Mouse (Mus musculus) C2C12 (cell line): ENCODE results near the gene Ppp1r2.

Experiments used
- CEBPB ChIP-seq: IDR thresholded peaks from one replicate; pipeline ENCODE4 v1.6.1; 2011; ENCODE audit warnings: low read depth, mild to moderate bottlenecking, control low read depth, moderate library complexity
- CTCF ChIP-seq: IDR thresholded peaks from one replicate; pipeline ENCODE4 v1.5.1; 2011; ENCODE audit not compliant: control insufficient read depth, insufficient read depth, insufficient read length
- FOSL1 ChIP-seq: IDR thresholded peaks from one replicate; pipeline ENCODE4 v1.8.0; 2011; ENCODE audit warnings: mild to moderate bottlenecking, low read length; ENCODE audit not compliant: poor library complexity, insufficient read depth, severe bottlenecking
- MAX ChIP-seq: IDR thresholded peaks from one replicate; pipeline ENCODE4 v1.6.1; 2011; ENCODE audit warnings: mild to moderate bottlenecking, control low read depth
- MYOD1 ChIP-seq: IDR thresholded peaks from one replicate; pipeline ENCODE4 v1.6.1; 2011; ENCODE audit warnings: low read depth; ENCODE audit not compliant: control insufficient read depth, insufficient read length
- MYOG ChIP-seq: IDR thresholded peaks from one replicate; pipeline ENCODE4 v1.6.1; 2011; ENCODE audit not compliant: control insufficient read depth, insufficient read length; ENCODE audit errors: extremely low read depth
- USF1 ChIP-seq: IDR thresholded peaks from one replicate; pipeline ENCODE4 v1.6.1; 2011; ENCODE audit warnings: low read depth, mild to moderate bottlenecking, control low read depth, moderate library complexity

GRCm38 (mm10) chr16:31209911-31210310 is 65.2 kb downstream of the Ppp1r2 start:
- TF ChIP-seq CEBPB: no peak
- no peak for TF ChIP-seq CTCF
- TF ChIP-seq USF1: no peak
- TF ChIP-seq MYOG: no peak
- no peak for TF ChIP-seq MAX
- no peak for TF ChIP-seq FOSL1
- TF ChIP-seq MYOD1: no peak
